ENCODE assay signal across 9 mouse cellular contexts in the genomic region with DNA sequence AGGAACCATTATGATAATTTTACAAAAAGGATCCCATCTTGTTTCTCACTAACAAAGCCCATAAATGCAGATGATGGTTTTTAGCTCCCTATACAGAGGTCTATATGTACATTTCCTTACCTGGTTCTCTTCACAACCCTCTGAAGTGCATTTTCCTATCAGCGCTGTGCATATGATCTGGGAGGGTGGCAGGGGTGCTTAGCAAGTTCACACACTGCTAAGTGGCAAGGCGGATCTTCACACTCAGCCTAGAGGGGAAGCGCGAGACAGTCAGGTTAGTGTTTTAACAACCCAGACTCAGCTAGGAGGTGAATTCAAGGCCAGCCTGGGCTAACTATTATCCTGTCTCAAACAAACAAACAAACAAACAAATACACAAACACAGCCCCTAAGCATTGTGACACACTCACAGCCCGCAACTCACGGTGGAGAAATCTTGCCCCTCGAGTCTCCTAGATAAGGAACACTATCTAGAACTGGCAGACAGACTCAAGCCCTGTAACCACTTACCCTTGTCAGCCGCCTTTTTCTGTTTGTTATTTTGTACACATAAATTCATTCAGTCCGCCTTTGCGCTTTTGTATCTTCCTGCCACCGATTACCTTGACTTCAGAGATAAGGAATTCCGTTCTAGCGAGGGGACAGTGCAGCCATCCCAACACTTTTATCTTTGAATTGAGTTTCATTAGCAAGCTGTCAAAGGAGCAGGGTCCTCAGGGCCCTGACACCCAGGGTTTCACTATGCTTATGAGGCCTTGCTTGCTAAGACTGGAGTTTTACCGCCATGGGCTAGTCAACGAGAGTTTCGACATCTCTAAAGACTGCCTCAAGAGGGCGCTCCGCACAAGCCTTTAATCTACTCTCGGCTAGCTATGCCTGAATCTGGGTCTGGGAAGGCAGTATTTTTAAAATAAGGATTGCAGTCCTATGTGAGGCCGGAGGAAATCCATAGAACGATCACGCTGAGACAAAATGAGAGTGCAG. TPM values are rescaled to one million over a fixed set of nuclear protein-coding genes. Genes with fewer than 3 reads are reported as not detected.
DNase-seq lines count a peak whose midpoint lies in the region; ATAC-seq and TF ChIP-seq lines count a peak whose summit lies in the region.
"Had no signal": no experiment of that assay in that cellular context is flagged by ENCODE, and none has a peak within 500 bp of the region (broad histone marks: within the 10 kb centered on the region; RNA-seq: fewer than 3 reads in every experiment).

No protein-coding gene starts in this region.

- ATAC-seq in Patski, result no peak
- ATAC-seq in hindbrain, embryonic 13.5 days (ENCODE audit: low FRiP score), result peak; percentile 65

- no peak overlapping the region for H3K4me3 ChIP-seq in hindbrain, embryonic 13.5 days
- H3K4me3 ChIP-seq: megakaryocyte, embryonic 14.5 days had no signal

- H3K9ac ChIP-seq in hindbrain, embryonic 13.5 days, result no peak overlapping the region

- POLR2A ChIA-PET in Patski (lab: Charles Lee), result no interaction called here

- no peaks in the 10 kb centered on the region for H3K36me3 ChIP-seq in hindbrain, embryonic 13.5 days

- peak; percentile 86 for TF ChIP-seq CTCF in Patski (IDR thresholded peaks at IDR 0.05)

- H3K27ac ChIP-seq in hindbrain, embryonic 13.5 days, result no peak overlapping the region

- 48% methylated on average over 22 of the region's 22 CpGs for WGBS in hindbrain, embryonic 13.5 days

- in situ Hi-C loops in Patski (cut with MboI; ENCODE audit: low pct_unique_long_range_greater_than_20kb), result loop anchor here (5.0 kb wide), 1 partner anchor 174 kb away; no protein-coding TSS in a partner anchor

- peak; percentile 19 for DNase-seq in Patski (ENCODE audit: low read depth, low spot score)
- DNase-seq in cerebellum, postnatal 14 days, result peak; percentile 91 to 93
- peak; percentile 78 to 79 for DNase-seq in frontal cortex, postnatal 25 days (ENCODE audit: low spot score in 2 of 2)
- peak; percentile 76 to 93 for DNase-seq in layer of hippocampus, postnatal 25 days (ENCODE audit: extremely low spot score in 1 of 2, low spot score in 1 of 2)
- peak; percentile 87 for DNase-seq in lung, postnatal 14 days
- DNase-seq in retina, embryonic 14.5 days (ENCODE audit: low spot score), result peak; percentile 91
- peak; percentile 64 for DNase-seq in thymus, postnatal 25 days

- H3K9me3 ChIP-seq in hindbrain, embryonic 13.5 days, result no peaks in the 10 kb centered on the region
- H3K9me3 ChIP-seq: megakaryocyte, embryonic 14.5 days had no signal

- H3K27me3 ChIP-seq in Patski, result no peaks in the 10 kb centered on the region
- no peaks in the 10 kb centered on the region for H3K27me3 ChIP-seq in hindbrain, embryonic 13.5 days
- H3K27me3 ChIP-seq: megakaryocyte, embryonic 14.5 days had no signal

- no peak overlapping the region for H3K4me2 ChIP-seq in hindbrain, embryonic 13.5 days

- CTCF ChIA-PET in Patski (lab: Charles Lee), result interaction anchor here (0.8 to 2.4 kb wide), 8 partner anchors 8 to 260 kb away, joined by 3 to 9 read pairs (median 6); no protein-coding TSS in a partner anchor

- peaks cover 30% of the 10 kb centered on the region for H3K4me1 ChIP-seq in hindbrain, embryonic 13.5 days (replicated peaks)

RNA-seq across cellular contexts. Expression of gene Tiam2, which starts 53.0 kb away (rescaled TPM):
- 13.8 TPM for polyA plus RNA-seq in Patski (2021)
- polyA plus RNA-seq in hindbrain, embryonic 13.5 days (2015; fragmentation: Nextera tagmentation; extraction: Ambion mirVana), result 4.1 and 4.9 TPM in 2 replicates
- total RNA-seq in layer of hippocampus, postnatal 25 days (2021), result 10 to 100 TPM; 32.1 to 32.8 TPM

Comparison
In these comparisons a context has a peak if more than half of its experiments do, and no peak if none do; other contexts are left out.
1. DNase-seq: peak in every context shown above with its lines; median percentile 92 in cerebellum, postnatal 14 days; 91 in retina, embryonic 14.5 days; 87 in lung, postnatal 14 days; 84 in layer of hippocampus, postnatal 25 days; 78 in frontal cortex, postnatal 25 days; 64 in thymus, postnatal 25 days; 19 in Patski.